18 mouse cellular contexts compared by ENCODE assay signal in genomic region chr12:25549735-25550134, GRCm38 (mm10).
"Had no signal": no experiment of that assay in that cellular context is flagged by ENCODE, and none has a peak within 500 bp of the region (broad histone marks: within the 10 kb centered on the region; RNA-seq: fewer than 3 reads in every experiment).

No protein-coding gene starts in this region.

- H3K36me3 ChIP-seq: kidney, embryonic 15.5 days; liver, embryonic 13.5 days; neural tube, embryonic 12.5 days; neural tube, embryonic 15.5 days; stomach, embryonic 15.5 days had no signal

- H3K9ac ChIP-seq: kidney, embryonic 15.5 days; liver, embryonic 13.5 days; neural tube, embryonic 12.5 days; neural tube, embryonic 15.5 days; stomach, embryonic 15.5 days had no signal

- DNase-seq: kidney, postnatal 10 days; layer of hippocampus, postnatal 36 days; liver, embryonic 13.5 days; lung, adult 2 months; lung, postnatal 14 days; lung, postnatal 4 days; midbrain, embryonic 14.5 days; right cerebral cortex, postnatal 25 days; spleen, adult 18-20 months; thymus, adult 2 months; thymus, postnatal 14 days; thymus, postnatal 4 days had no signal

- H3K27me3 ChIP-seq: kidney, embryonic 15.5 days; liver, embryonic 13.5 days; neural tube, embryonic 12.5 days; neural tube, embryonic 15.5 days; stomach, embryonic 15.5 days had no signal

- H3K27ac ChIP-seq: kidney, embryonic 15.5 days; left cerebral cortex, adult 2 months; liver, embryonic 13.5 days; neural tube, embryonic 12.5 days; neural tube, embryonic 15.5 days; stomach, embryonic 15.5 days had no signal

- H3K9me3 ChIP-seq: kidney, embryonic 15.5 days; liver, embryonic 13.5 days; neural tube, embryonic 12.5 days; neural tube, embryonic 15.5 days; stomach, embryonic 15.5 days had no signal

- H3K4me1 ChIP-seq: kidney, embryonic 15.5 days; liver, embryonic 13.5 days; neural tube, embryonic 12.5 days; neural tube, embryonic 15.5 days; stomach, embryonic 15.5 days had no signal

- H3K4me3 ChIP-seq: kidney, embryonic 15.5 days; left cerebral cortex, adult 2 months; liver, embryonic 13.5 days; neural tube, embryonic 12.5 days; neural tube, embryonic 15.5 days; stomach, embryonic 15.5 days had no signal

- H3K4me2 ChIP-seq: kidney, embryonic 15.5 days; liver, embryonic 13.5 days; midbrain, embryonic 11.5 days; neural tube, embryonic 12.5 days; neural tube, embryonic 15.5 days; stomach, embryonic 15.5 days had no signal
